Mouse (Mus musculus) embryonic facial prominence, embryonic 12.5 days (tissue): ENCODE data around the gene Bicc1. TPM values are rescaled to one million over a fixed set of nuclear protein-coding genes. Genes with fewer than 3 reads are reported as not detected.
"Not testable (repeated sequence)": the region's sequence is repeated elsewhere in the genome, so short reads cannot be mapped to it uniquely, and the experiment has no call there.

Experiments
- ATAC-seq: fragments of 200-750 bp; cut with Nextera tagmentation; 2 replicates; pipeline ENCODE4 v1.8.0; 2017; ENCODE audit not compliant: insufficient number of reproducible peaks, insufficient read depth, low FRiP score, low TSS enrichment
- H3K27ac ChIP-seq: fragments of 300-500 bp; sonication (generic); 2 replicates; pipeline ENCODE4 v1.5.1; 2016; ENCODE audit warnings: mild to moderate bottlenecking
- H3K27me3 ChIP-seq: fragments of 300-500 bp; sonication (generic); 2 replicates; pipeline ENCODE4 v1.6.1; 2016; ENCODE audit warnings: mild to moderate bottlenecking, moderate library complexity
- H3K36me3 ChIP-seq: fragments of 300-500 bp; sonication (generic); 2 replicates; pipeline ENCODE4 v1.6.1; 2016; ENCODE audit warnings: mild to moderate bottlenecking
- H3K4me1 ChIP-seq: fragments of 300-500 bp; sonication (generic); 2 replicates; pipeline ENCODE4 v1.6.1; 2016
- H3K4me2 ChIP-seq: fragments of 300-500 bp; sonication (generic); replicated peaks from 2 replicates; pipeline ENCODE4 v1.6.1; 2016; ENCODE audit warnings: mild to moderate bottlenecking, moderate library complexity
- H3K4me3 ChIP-seq: fragments of 300-500 bp; sonication (generic); 2 replicates; pipeline ENCODE4 v1.5.1; 2016; ENCODE audit warnings: mild to moderate bottlenecking
- H3K9ac ChIP-seq: fragments of 300-500 bp; sonication (generic); 2 replicates; pipeline ENCODE4 v1.6.1; 2016; ENCODE audit warnings: mild to moderate bottlenecking, moderate library complexity
- H3K9me3 ChIP-seq: fragments of 300-500 bp; sonication (generic); 2 replicates; pipeline ENCODE4 v1.6.1; 2016; ENCODE audit warnings: mild to moderate bottlenecking, moderate library complexity
- WGBS: fragments of 180-500 bp; shearing (Covaris S2); methylation state at CpG from one replicate; pipeline ENCODE4 v1.1.7; 2016; 5-methylcytosine and 5-hydroxymethylcytosine counted together
- polyA plus RNA-seq: library from polyadenylated mRNA; unstranded; fragments of >200 nt; fragmentation: Nextera tagmentation; extraction: Ambion mirVana; gene quantifications from 2 replicates; pipeline ENCODE4 v1.2.1, GENCODE M21; 2016

Bicc1 gene
- polyA plus RNA-seq, 1 experiment from 2014 or later, result 24.2 TPM

GRCm38 (mm10) chr10:70960396-70960795 lies 199.1 kb downstream of the Bicc1 start:
- H3K4me1 ChIP-seq, H3K9ac ChIP-seq, H3K36me3 ChIP-seq, H3K9me3 ChIP-seq, H3K4me2 ChIP-seq, H3K27me3 ChIP-seq, H3K4me3 ChIP-seq, ATAC-seq, H3K27ac ChIP-seq: not testable (repeated sequence)
- WGBS, result 90% methylated on average over 6 of the region's 6 CpGs

GRCm38 (mm10) chr10:70952770-70953147 lies 206.7 kb downstream of the Bicc1 start:
- H3K36me3 ChIP-seq, result no peaks in the 10 kb centered on the region
- no peak overlapping the region for H3K27ac ChIP-seq
- no peak overlapping the region for H3K4me2 ChIP-seq
- 74% methylated on average over 5 of the region's 5 CpGs for WGBS
- H3K9me3 ChIP-seq, result no peaks in the 10 kb centered on the region
- H3K4me1 ChIP-seq, result peaks cover 14% of the 10 kb centered on the region
- H3K27me3 ChIP-seq, result no peaks in the 10 kb centered on the region
- no peak for ATAC-seq
- no peak overlapping the region for H3K9ac ChIP-seq
- no peak overlapping the region for H3K4me3 ChIP-seq

- H3K9me3 ChIP-seq, result no peaks in the 10 kb centered on the region
- H3K27me3 ChIP-seq, result no peaks in the 10 kb centered on the region
- H3K4me2 ChIP-seq, result no peak overlapping the region
- H3K9ac ChIP-seq, result no peak overlapping the region
- ATAC-seq, result no peak
- WGBS, result 62% methylated on average over 11 of the region's 11 CpGs
- H3K36me3 ChIP-seq, result no peaks in the 10 kb centered on the region
- no peak overlapping the region for H3K27ac ChIP-seq
- peaks cover 14% of the 10 kb centered on the region for H3K4me1 ChIP-seq
- H3K4me3 ChIP-seq, result no peak overlapping the region
Observed at GRCm38 (mm10) chr10:70952056-70952769, 207.3 kb downstream of the Bicc1 start.

- H3K9me3 ChIP-seq, result no peaks in the 10 kb centered on the region
- H3K9ac ChIP-seq, result no peak overlapping the region
- H3K4me3 ChIP-seq, result no peak overlapping the region
- no peaks in the 10 kb centered on the region for H3K27me3 ChIP-seq
- 0 out of 2 replicates have a peak, but pooled peaks cover 13% of the 10 kb centered on the region for H3K36me3 ChIP-seq
- H3K4me1 ChIP-seq, result peaks cover 14% of the 10 kb centered on the region
- 42% methylated on average over 3 of the region's 3 CpGs for WGBS
- H3K4me2 ChIP-seq, result no peak overlapping the region
- ATAC-seq, result no peak
- H3K27ac ChIP-seq, result no peak overlapping the region
Observed at GRCm38 (mm10) chr10:70950105-70950424, 209.4 kb downstream of the Bicc1 start.

DNA sequence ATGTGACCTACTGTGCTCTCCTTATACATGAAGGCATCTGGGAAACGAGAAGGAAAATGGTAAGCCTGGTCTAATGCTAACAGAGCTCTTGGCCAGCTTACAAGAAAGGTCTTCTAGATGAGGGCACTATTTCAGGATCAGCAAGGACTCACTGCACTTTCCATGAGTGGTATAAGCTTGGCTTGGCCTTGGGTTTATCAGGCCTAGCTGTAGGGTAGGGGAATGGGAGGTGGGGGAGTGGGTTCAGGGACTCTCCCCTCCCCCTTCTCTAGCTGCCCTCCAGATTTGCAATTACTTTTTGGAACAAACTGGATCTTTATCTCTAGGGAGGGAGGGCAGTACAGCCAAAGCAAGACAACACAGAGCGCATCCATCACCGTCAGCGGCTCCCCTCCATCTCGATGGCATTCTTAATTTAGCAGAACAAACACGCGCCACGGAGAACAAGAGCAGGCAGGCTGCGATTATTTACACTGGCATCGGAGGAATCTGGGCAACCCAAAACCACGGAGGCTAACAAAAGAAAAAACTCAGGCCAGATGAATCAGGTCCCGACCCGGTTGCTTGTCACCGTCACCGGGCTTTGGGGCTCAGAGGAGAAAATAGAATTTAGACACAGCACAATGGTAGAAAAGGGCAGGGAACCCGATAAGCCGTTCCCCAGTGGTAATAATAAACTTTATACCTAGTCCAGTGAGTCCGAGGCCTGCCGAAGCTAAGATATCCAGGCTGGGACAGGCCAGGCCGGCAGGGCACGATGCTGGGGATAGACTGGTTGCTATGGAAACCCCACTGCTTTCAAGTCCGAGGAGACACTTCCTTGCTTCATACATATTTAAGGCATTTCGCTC lies 210.0 kb downstream of the Bicc1 start:
- 21% methylated on average over 23 of the region's 23 CpGs for WGBS
- Histone ChIP-seq H3K9ac (no peak overlapping the region), H3K4me3 (no peak overlapping the region), H3K27ac (no peak overlapping the region), H3K36me3 (0 out of 2 replicates have a peak, but pooled peaks cover 14% of the 10 kb centered on the region), H3K27me3 (no peaks in the 10 kb centered on the region), H3K9me3 (no peaks in the 10 kb centered on the region), H3K4me1 (peaks cover 14% of the 10 kb centered on the region), H3K4me2 (peak overlapping the region; percentile 12; the same call in 1 of the 2 replicates)
- no peak for ATAC-seq

- no peak for ATAC-seq
- Histone ChIP-seq H3K27me3 (no peaks in the 10 kb centered on the region), H3K36me3 (0 out of 2 replicates have a peak, but pooled peaks cover 14% of the 10 kb centered on the region), H3K27ac (no peak overlapping the region), H3K9me3 (no peaks in the 10 kb centered on the region), H3K4me2 (no peak overlapping the region), H3K4me1 (peaks cover 14% of the 10 kb centered on the region), H3K9ac (no peak overlapping the region), H3K4me3 (no peak overlapping the region)
- 87% methylated on average over 10 of the region's 10 CpGs for WGBS
Observed at GRCm38 (mm10) chr10:70948276-70948675, 211.2 kb downstream of the Bicc1 start.

DNA sequence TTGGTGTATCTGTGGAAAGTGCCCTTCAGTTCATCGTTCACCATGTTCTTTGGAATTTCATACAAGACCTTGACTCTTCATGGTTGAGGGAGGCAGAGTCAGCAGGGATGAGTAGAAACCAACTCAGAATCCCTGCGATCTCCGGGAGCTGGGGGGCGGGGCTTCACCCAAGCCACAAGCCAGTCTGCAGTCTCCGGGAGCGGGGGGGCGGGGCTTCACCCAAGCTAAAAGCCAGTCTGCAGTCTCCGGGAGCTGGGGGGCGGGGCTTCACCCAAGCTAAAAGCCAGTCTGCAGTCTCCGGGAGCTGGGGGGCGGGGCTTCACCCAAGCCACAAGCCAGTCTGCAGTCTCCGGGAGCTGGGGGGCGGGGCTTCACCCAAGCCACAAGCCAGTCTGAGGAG lies 213.4 kb downstream of the Bicc1 start:
- ATAC-seq, H3K9me3 ChIP-seq, H3K4me2 ChIP-seq, H3K27ac ChIP-seq, H3K9ac ChIP-seq, H3K4me3 ChIP-seq, H3K27me3 ChIP-seq: not testable (repeated sequence)
- 88% methylated on average over 13 of the region's 13 CpGs for WGBS
- Histone ChIP-seq H3K4me1 (peaks cover 14% of the 10 kb centered on the region), H3K36me3 (0 out of 2 replicates have a peak, but pooled peaks cover 14% of the 10 kb centered on the region)

GRCm38 (mm10) chr10:70945076-70945475 lies 214.4 kb downstream of the Bicc1 start:
- no peak for ATAC-seq
- WGBS, result 90% methylated on average over 12 of the region's 12 CpGs
- 0 out of 2 replicates have a peak, but pooled peaks cover 14% of the 10 kb centered on the region for H3K36me3 ChIP-seq

GRCm38 (mm10) chr10:70941623-70942022 lies 217.9 kb downstream of the Bicc1 start:
- H3K4me1 ChIP-seq, result no peaks in the 10 kb centered on the region
- H3K4me2 ChIP-seq, result no peak overlapping the region
- no peak for ATAC-seq
- H3K4me3 ChIP-seq, result no peak overlapping the region
- H3K27ac ChIP-seq, result no peak overlapping the region
- H3K36me3 ChIP-seq, result peaks cover 19% of the 10 kb centered on the region; the same call in 1 of the 2 replicates
- H3K9ac ChIP-seq, result no peak overlapping the region
- WGBS, result 90% methylated on average over 6 of the region's 6 CpGs
- no peaks in the 10 kb centered on the region for H3K27me3 ChIP-seq
- H3K9me3 ChIP-seq, result no peaks in the 10 kb centered on the region

More at GRCm38 (mm10) chr10:70945076-70945475, 214.4 kb downstream of the Bicc1 start:
- Histone ChIP-seq H3K4me3 (no peak overlapping the region), H3K27ac (no peak overlapping the region), H3K4me1 (peaks cover 13% of the 10 kb centered on the region), H3K27me3 (no peaks in the 10 kb centered on the region), H3K4me2 (no peak overlapping the region), H3K9ac (no peak overlapping the region), H3K9me3 (no peaks in the 10 kb centered on the region)

DNA sequence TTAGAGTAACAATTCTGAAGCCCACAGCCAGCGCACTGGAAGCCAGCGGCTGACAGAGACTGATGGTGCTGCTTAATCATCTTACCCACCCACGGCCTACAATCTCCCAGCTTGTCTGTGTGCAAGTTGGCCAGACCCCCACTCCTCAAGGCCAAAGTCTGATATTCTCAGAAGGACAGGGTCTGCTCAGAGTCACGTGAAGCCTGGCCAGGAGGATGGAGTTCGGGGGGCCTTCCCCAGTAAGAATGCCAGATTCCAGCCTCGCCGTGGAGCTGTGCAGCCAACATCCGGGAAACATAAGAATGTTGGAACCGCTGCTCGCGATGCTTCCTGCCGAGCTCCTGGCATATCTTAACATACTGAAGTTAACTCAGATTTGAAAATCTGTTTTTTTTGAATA lies 219.7 kb downstream of the Bicc1 start:
- H3K36me3 ChIP-seq, result peaks cover 16% of the 10 kb centered on the region; the same call in 1 of the 2 replicates
- no peaks in the 10 kb centered on the region for H3K4me1 ChIP-seq
- no peak overlapping the region for H3K27ac ChIP-seq
- ATAC-seq, result no peak
- H3K4me3 ChIP-seq, result no peak overlapping the region
- H3K9ac ChIP-seq, result no peak overlapping the region
- H3K4me2 ChIP-seq, result no peak overlapping the region
- H3K9me3 ChIP-seq, result no peaks in the 10 kb centered on the region
- H3K27me3 ChIP-seq, result no peaks in the 10 kb centered on the region
- 69% methylated on average over 12 of the region's 12 CpGs for WGBS

- Histone ChIP-seq H3K27me3 (no peaks in the 10 kb centered on the region), H3K36me3 (peaks cover 16% of the 10 kb centered on the region), H3K4me1 (no peaks in the 10 kb centered on the region), H3K4me2 (no peak overlapping the region), H3K4me3 (no peak overlapping the region), H3K9ac (no peak overlapping the region), H3K9me3 (no peaks in the 10 kb centered on the region), H3K27ac (no peak overlapping the region)
- ATAC-seq, result no peak
- WGBS, result 90% methylated on average over 6 of the region's 6 CpGs
Observed at GRCm38 (mm10) chr10:70937450-70937849, 222.1 kb downstream of the Bicc1 start.

DNA sequence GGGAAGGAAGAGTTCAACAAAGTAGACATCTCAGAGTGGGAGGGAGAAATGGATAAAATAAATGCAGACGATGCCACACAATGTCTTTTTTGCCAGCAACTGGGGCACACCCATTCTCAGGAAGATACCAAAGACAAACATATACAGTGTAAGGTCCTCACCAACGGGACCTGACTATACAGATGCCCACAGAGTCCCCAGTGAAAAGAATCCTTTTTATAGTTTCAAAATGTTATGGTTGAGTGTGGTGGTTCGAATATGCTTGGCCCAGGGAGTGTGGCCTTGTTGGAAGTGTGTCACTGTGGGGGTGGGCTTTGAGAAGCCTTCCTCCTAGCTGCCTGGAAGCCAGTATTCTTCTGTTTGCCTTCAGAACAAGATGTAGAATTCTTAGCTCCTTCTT lies 223.5 kb downstream of the Bicc1 start:
- H3K4me2 ChIP-seq, result no peak overlapping the region
- no peak overlapping the region for H3K9ac ChIP-seq
- H3K4me1 ChIP-seq, result no peaks in the 10 kb centered on the region
- 85% methylated on average over 3 of the region's 3 CpGs for WGBS
- H3K36me3 ChIP-seq, result peaks cover 21% of the 10 kb centered on the region
- H3K4me3 ChIP-seq, result no peak overlapping the region
- no peak for ATAC-seq
- H3K9me3 ChIP-seq, result no peaks in the 10 kb centered on the region
- no peak overlapping the region for H3K27ac ChIP-seq
- H3K27me3 ChIP-seq, result no peaks in the 10 kb centered on the region
